Mouse (Mus musculus) c-Kit-positive CD71-positive TER-119-negative erythroid progenitor cells, embryonic 14.5 days (primary cell): ENCODE measurements at regions not wholly inside any gene's neighbourhood (a gene's known extent, or its start where the extent isn't known, plus 50 kb on each side); places are given as distances from the start of the nearest gene placed in this dataset.
A peak's percentile ranks its signal among the peaks of the same experiment; 100 is the strongest.

Experiments
- DNase-seq: peaks from one replicate; pipeline ENCODE4 v3.0.0-alpha.2; 2013; ENCODE audit warnings: low read depth

- no peak for DNase-seq
These were observed 61.0 kb upstream of the Lpcat1 start for GRCm38 (mm10) chr13:73405720-73406629.

DNA sequence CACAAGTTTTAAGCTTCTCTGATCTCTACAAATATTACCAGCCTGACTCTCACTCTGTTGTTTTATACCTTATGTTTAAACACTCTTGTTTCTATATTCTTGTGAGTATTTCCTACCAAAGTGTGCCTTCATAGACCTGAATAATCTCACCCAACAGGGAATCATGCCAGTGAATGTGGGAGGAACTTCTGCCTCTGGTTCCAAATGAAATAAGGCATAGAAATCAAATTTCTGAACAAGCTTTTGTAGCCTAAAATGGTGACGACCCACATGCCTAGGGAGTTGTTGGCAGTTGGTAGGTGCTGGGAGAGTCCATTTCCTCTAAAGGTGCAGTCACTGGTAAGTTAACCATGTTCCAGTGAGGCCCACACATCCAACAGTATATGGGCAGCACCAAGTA lies 66.1 kb upstream of the Lpcat1 start:
- DNase-seq: no peak

- DNase-seq: no peak
These were observed 68.7 kb upstream of the Ndufs6 start for GRCm38 (mm10) chr13:73397033-73397432.

DNA sequence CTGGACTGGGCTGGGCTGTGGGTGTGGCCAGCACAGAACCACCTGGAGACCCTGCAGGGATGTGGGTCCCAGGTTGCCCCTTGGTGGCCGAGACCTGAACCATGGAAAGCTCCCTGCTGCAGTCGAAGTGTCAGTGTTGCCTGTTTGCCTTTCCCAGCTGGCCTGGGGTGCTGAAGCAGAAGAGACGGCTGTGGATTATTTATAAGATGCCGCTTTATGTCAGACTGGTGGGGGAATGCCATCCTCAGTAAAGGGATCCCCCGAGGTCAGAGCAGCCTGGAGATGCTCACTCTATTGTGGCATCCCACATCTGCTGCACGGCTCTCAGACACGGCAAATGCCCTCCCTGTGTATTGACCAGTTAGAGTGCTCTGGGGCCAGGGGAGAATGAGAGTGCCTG lies 67.5 kb upstream of the Ndufs6 start:
- no peak for DNase-seq

GRCm38 (mm10) chr13:73389051-73389450 lies 60.7 kb upstream of the Ndufs6 start:
- no peak for DNase-seq

GRCm38 (mm10) chr13:73383585-73383984 lies 55.2 kb upstream of the Ndufs6 start:
- peak; percentile 45 for DNase-seq
